Mouse (Mus musculus) cerebellum, adult 9-10 months (tissue): ENCODE results near the gene Zfp2.

Experiments used
- DNase-seq: peaks from one replicate; pipeline ENCODE4 v3.0.0; 2022

The Zfp2 gene

DNA sequence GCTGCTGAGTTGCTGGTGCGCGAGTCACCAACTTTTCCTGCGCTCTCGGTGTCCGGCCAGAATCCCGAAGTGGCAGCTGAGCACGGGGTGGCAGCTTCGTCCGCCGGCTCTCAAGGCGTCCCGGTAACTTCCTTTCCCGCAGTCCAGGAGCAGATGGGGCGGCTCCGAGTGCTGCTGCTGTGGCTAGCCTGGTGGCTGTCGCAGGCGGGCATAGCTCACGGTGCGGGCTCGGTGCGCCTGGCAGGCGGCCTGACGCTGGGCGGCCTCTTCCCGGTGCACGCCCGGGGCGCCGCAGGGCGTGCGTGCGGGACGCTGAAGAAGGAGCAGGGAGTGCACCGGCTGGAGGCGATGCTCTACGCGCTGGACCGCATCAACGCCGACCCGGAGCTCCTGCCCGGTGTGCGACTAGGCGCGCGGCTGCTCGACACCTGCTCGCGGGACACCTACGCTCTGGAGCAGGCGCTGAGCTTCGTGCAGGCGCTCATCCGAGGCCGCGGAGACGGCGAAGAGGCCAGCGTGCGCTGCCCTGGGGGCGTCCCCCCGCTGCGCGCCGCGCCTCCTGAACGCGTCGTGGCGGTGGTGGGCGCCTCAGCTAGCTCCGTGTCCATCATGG lies 64.9 kb downstream of the Zfp2 start:
- no peak for DNase-seq

- DNase-seq = no peak
These were observed 65.7 kb downstream of the Zfp2 start, which contains the start of gene Grm6 for GRCm38 (mm10) chr11:50850177-50850735. Gene Grm6, plus strand, starts transcription at chr11:50850685.

GRCm38 (mm10) chr11:50849310-50849709 lies 66.7 kb downstream of the Zfp2 start:
- DNase-seq = no peak
